Mouse (Mus musculus): ENCODE measurements at regions not wholly inside any gene's neighbourhood (a gene's known extent, or its start where the extent isn't known, plus 50 kb on each side); places are given as distances from the start of the nearest gene placed in this dataset.

DNA sequence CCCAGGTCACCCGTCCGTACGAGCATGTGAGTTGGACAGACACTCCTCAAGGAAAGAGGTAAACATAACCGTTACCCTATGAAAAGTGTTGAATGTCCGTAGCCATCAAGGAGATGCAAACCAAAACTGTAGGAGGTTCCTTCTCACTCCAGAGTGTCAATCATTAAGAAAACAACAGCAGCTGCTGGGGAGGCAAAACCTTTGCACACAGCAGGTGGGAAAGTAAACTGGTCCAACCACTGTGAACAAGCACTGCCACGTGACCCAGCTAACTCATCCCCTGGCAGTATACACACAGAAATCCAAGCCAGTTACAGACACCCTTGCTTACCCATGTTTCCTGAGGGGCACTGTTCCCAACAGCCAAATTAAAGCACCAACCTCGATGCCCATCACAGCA, 54.7 kb upstream of the Irx5 start:
- Histone ChIP-seq H3K9me3 (replicated peaks; ENCODE audit: control insufficient read depth, low read length, poor library complexity, severe bottlenecking) (peaks cover 8% of the 10 kb centered on the region), H3K4me2 (ENCODE audit: low read length) (no peak overlapping the region), H3K4me1 (ENCODE audit: control insufficient read depth, insufficient read depth, low read length) (no peaks in the 10 kb centered on the region), H3K4me3 (ENCODE audit: low read depth, low read length) (no peak overlapping the region), H3K27ac (ENCODE audit: low read length) (no peak overlapping the region), H3K27me3 (ENCODE audit: control insufficient read depth, insufficient read depth, low read depth, low read length) (no peaks in the 10 kb centered on the region), H3K36me3 (ENCODE audit: control insufficient read depth, insufficient read depth, low read length) (no peaks in the 10 kb centered on the region), H3K9ac (ENCODE audit: low read depth, low read length) (no peak overlapping the region)
- no peak for ATAC-seq
- WGBS: 85% methylated on average over 7 of the region's 7 CpGs

DNA sequence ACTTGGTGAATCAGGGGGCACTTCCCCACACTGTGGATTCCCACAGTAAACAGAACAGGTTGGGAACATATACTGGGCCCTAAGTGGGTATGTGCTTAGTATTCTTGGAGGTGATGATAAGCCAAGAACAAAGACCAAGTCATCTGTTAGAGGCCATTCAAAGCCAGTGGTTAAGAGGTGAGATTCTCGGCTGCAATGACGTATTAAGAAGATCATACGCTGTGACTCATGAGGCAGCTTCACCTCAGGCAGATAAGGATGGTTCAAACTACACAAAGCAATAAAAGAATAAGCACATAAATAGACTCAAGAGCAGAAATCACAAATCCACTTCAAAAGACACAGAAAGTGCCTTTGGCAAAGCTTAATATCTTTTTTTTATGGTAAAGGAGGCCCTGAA, 56.4 kb upstream of the Irx5 start:
- H3K27me3 ChIP-seq (ENCODE audit: control insufficient read depth, insufficient read depth, low read depth, low read length): no peaks in the 10 kb centered on the region
- H3K9ac ChIP-seq (ENCODE audit: low read depth, low read length): no peak overlapping the region
- H3K36me3 ChIP-seq (ENCODE audit: control insufficient read depth, insufficient read depth, low read length): no peaks in the 10 kb centered on the region
- no peak overlapping the region for H3K27ac ChIP-seq (ENCODE audit: low read length)
- H3K4me2 ChIP-seq (ENCODE audit: low read length): no peak overlapping the region
- H3K4me1 ChIP-seq (ENCODE audit: control insufficient read depth, insufficient read depth, low read length): no peaks in the 10 kb centered on the region
- peaks cover 8% of the 10 kb centered on the region for H3K9me3 ChIP-seq (replicated peaks; ENCODE audit: control insufficient read depth, low read length, poor library complexity, severe bottlenecking)
- ATAC-seq: no peak
- no peak overlapping the region for H3K4me3 ChIP-seq (ENCODE audit: low read depth, low read length)
- 93% methylated on average over 3 of the region's 3 CpGs for WGBS

DNA sequence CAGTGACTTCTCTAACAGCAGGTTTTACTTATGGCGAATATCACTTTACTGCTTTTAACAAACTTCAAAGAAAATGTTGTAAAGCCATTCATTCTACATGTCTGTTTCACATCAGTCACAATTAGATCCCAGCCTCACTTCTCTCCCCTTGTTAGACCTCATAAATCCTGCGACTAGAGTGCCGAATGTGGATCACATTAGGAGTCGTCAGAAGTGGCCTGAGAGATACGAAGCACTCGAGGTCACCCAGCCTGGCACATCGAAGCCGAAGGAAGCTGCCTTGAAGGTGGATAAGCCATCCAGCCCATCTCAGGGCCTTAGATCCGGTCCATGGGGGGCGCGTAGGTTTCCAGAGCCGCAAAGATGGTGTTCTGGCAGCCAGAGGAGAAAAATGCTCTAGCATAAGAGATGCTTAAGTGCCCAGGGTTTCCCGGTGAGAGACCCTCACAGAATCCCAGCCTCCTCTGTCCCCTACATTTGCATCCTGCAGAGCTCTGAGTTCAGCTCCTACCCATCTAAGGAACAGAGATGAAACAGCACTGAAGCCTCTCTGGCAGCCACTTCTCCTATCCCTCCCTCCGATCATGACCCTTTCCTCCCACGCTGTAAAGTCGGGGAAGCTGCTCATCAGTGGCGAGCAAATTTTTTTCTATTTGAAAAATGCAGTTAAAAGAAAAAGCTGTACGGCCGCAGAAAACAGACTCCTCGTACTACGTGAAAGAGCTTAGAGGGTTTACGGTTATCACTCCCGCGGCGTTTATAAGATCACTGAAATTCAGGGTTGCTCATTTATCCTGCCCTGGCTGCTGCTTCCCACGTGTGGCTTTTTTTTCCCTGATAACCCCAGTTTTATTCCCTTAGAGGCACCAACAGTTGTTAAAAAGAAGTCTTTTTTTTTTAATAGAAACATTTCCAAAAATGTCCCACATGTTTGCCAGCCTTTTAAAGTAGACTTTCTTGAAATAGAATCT, 70.3 kb upstream of the Irx5 start:
- H3K27me3 ChIP-seq (ENCODE audit: control insufficient read depth, insufficient read depth, low read depth, low read length): no peaks in the 10 kb centered on the region
- no peaks in the 10 kb centered on the region for H3K36me3 ChIP-seq (ENCODE audit: control insufficient read depth, insufficient read depth, low read length)
- WGBS: 65% methylated on average over 26 of the region's 26 CpGs
- no peak overlapping the region for H3K27ac ChIP-seq (ENCODE audit: low read length)
- ATAC-seq: no peak
- H3K4me2 ChIP-seq (ENCODE audit: low read length): no peak overlapping the region
- H3K4me1 ChIP-seq (ENCODE audit: control insufficient read depth, insufficient read depth, low read length): no peaks in the 10 kb centered on the region
- H3K4me3 ChIP-seq (ENCODE audit: low read depth, low read length): no peak overlapping the region
- no peaks in the 10 kb centered on the region for H3K9me3 ChIP-seq (replicated peaks; ENCODE audit: control insufficient read depth, low read length, poor library complexity, severe bottlenecking)
- H3K9ac ChIP-seq (ENCODE audit: low read depth, low read length): no peak overlapping the region

DNA sequence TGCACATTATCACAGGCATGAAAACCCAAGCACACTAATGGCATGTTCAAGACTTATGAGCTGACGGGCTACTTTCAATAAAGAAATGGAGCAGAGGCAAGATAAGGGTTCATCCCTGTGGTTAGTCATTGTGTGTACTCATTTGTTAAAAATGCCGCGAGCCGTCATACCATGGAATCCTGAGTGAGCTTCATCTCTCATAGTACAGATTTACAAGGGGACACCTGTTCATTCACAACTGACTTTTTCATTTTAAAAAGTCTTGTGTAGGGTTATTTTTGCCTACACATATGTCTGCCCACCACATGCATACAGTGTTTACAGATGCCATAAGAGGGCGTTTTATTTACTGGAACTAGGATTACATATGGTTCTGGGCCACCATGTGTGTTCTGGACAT, 81.7 kb upstream of the Irx5 start:
- H3K27me3 ChIP-seq (ENCODE audit: control insufficient read depth, insufficient read depth, low read depth, low read length): no peaks in the 10 kb centered on the region
- 93% methylated on average over 5 of the region's 5 CpGs for WGBS
- no peak overlapping the region for H3K9ac ChIP-seq (ENCODE audit: low read depth, low read length)
- no peak for ATAC-seq
- H3K4me3 ChIP-seq (ENCODE audit: low read depth, low read length): no peak overlapping the region
- no peak overlapping the region for H3K27ac ChIP-seq (ENCODE audit: low read length)
- no peaks in the 10 kb centered on the region for H3K36me3 ChIP-seq (ENCODE audit: control insufficient read depth, insufficient read depth, low read length)
- no peaks in the 10 kb centered on the region for H3K9me3 ChIP-seq (replicated peaks; ENCODE audit: control insufficient read depth, low read length, poor library complexity, severe bottlenecking)
- H3K4me1 ChIP-seq (ENCODE audit: control insufficient read depth, insufficient read depth, low read length): no peaks in the 10 kb centered on the region
- H3K4me2 ChIP-seq (ENCODE audit: low read length): no peak overlapping the region

- Histone ChIP-seq H3K9me3 (replicated peaks; ENCODE audit: control insufficient read depth, low read length, poor library complexity, severe bottlenecking) (no peaks in the 10 kb centered on the region), H3K4me2 (ENCODE audit: low read length) (no peak overlapping the region), H3K27ac (ENCODE audit: low read length) (no peak overlapping the region), H3K9ac (ENCODE audit: low read depth, low read length) (no peak overlapping the region), H3K27me3 (ENCODE audit: control insufficient read depth, insufficient read depth, low read depth, low read length) (no peaks in the 10 kb centered on the region), H3K4me3 (ENCODE audit: low read depth, low read length) (no peak overlapping the region), H3K36me3 (ENCODE audit: control insufficient read depth, insufficient read depth, low read length) (no peaks in the 10 kb centered on the region), H3K4me1 (ENCODE audit: control insufficient read depth, insufficient read depth, low read length) (no peaks in the 10 kb centered on the region)
- WGBS: 94% methylated on average over 1 of the region's 1 CpGs
- no peak for ATAC-seq
Measured at GRCm38 (mm10) chr8:92272726-92273125, 84.7 kb upstream of the Irx5 start.

- Histone ChIP-seq H3K27ac (ENCODE audit: low read length) (no peak overlapping the region), H3K4me2 (ENCODE audit: low read length) (no peak overlapping the region), H3K4me1 (ENCODE audit: control insufficient read depth, insufficient read depth, low read length) (no peaks in the 10 kb centered on the region), H3K9me3 (replicated peaks; ENCODE audit: control insufficient read depth, low read length, poor library complexity, severe bottlenecking) (no peaks in the 10 kb centered on the region), H3K36me3 (ENCODE audit: control insufficient read depth, insufficient read depth, low read length) (no peaks in the 10 kb centered on the region), H3K9ac (ENCODE audit: low read depth, low read length) (no peak overlapping the region), H3K4me3 (ENCODE audit: low read depth, low read length) (no peak overlapping the region), H3K27me3 (ENCODE audit: control insufficient read depth, insufficient read depth, low read depth, low read length) (no peaks in the 10 kb centered on the region)
- WGBS: 80% methylated on average over 5 of the region's 5 CpGs
- no peak for ATAC-seq
Measured at GRCm38 (mm10) chr8:92272073-92272472, 85.4 kb upstream of the Irx5 start.

DNA sequence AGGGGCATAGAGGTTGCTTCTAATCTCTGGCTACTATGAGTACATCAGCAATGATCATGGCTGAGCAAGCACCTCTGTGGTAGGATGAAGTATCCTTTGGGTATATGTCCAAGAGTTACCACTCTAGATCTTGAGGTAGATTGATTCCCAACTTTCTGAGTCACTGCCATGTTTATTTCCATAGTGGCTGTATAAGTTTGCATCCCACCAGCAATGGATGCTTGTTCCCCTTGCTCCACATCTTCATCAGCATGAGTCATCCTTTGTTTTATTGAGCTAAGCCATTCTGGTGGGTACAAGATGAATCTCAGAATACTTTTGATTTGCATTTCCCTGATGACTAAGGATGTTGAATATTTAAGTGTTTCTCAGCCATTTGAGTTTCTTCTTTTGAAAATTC, 86.8 kb upstream of the Irx5 start:
- Histone ChIP-seq H3K36me3 (ENCODE audit: control insufficient read depth, insufficient read depth, low read length) (no peaks in the 10 kb centered on the region), H3K4me3 (ENCODE audit: low read depth, low read length) (no peak overlapping the region), H3K27me3 (ENCODE audit: control insufficient read depth, insufficient read depth, low read depth, low read length) (no peaks in the 10 kb centered on the region), H3K9ac (ENCODE audit: low read depth, low read length) (no peak overlapping the region), H3K27ac (ENCODE audit: low read length) (no peak overlapping the region), H3K4me2 (ENCODE audit: low read length) (no peak overlapping the region), H3K4me1 (ENCODE audit: control insufficient read depth, insufficient read depth, low read length) (peaks cover 2% of the 10 kb centered on the region; the same call in 1 of the 2 replicates), H3K9me3 (replicated peaks; ENCODE audit: control insufficient read depth, low read length, poor library complexity, severe bottlenecking) (no peaks in the 10 kb centered on the region)
- no peak for ATAC-seq

DNA sequence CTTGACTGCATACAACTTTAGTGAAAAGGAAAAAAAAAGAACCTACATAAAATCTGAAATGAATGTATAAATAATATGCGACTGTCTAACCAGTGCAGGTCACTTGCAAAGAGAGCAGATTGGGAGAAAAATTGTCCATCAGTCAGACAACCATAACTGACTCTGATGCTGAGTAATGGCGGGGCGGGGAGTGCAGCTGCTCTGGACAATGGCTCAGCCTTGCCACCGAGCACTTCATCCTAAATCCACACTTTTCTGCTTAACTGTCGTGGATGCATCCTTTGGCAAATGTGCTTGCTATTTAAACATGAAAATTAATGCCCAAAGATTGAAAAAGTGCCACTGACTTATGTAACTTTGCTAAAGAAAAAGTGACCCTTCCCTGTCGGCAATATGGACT, 90.0 kb upstream of the Irx5 start:
- no peaks in the 10 kb centered on the region for H3K36me3 ChIP-seq (ENCODE audit: control insufficient read depth, insufficient read depth, low read length)
- 73% methylated on average over 6 of the region's 6 CpGs for WGBS
- no peak for ATAC-seq
- H3K27me3 ChIP-seq (ENCODE audit: control insufficient read depth, insufficient read depth, low read depth, low read length): no peaks in the 10 kb centered on the region
- H3K9ac ChIP-seq (ENCODE audit: low read depth, low read length): no peak overlapping the region
- H3K4me3 ChIP-seq (ENCODE audit: low read depth, low read length): no peak overlapping the region
- peaks cover 2% of the 10 kb centered on the region; the same call in 1 of the 2 replicates for H3K4me1 ChIP-seq (ENCODE audit: control insufficient read depth, insufficient read depth, low read length)
- no peak overlapping the region for H3K4me2 ChIP-seq (ENCODE audit: low read length)
- no peaks in the 10 kb centered on the region for H3K9me3 ChIP-seq (replicated peaks; ENCODE audit: control insufficient read depth, low read length, poor library complexity, severe bottlenecking)
- H3K27ac ChIP-seq (ENCODE audit: low read length): no peak overlapping the region

- WGBS: 54% methylated on average over 8 of the region's 8 CpGs
- Histone ChIP-seq H3K4me1 (ENCODE audit: control insufficient read depth, insufficient read depth, low read length) (no peaks in the 10 kb centered on the region), H3K9ac (ENCODE audit: low read depth, low read length) (no peak overlapping the region), H3K9me3 (replicated peaks; ENCODE audit: control insufficient read depth, low read length, poor library complexity, severe bottlenecking) (no peaks in the 10 kb centered on the region), H3K4me2 (ENCODE audit: low read length) (no peak overlapping the region), H3K27ac (ENCODE audit: low read length) (no peak overlapping the region), H3K27me3 (ENCODE audit: control insufficient read depth, insufficient read depth, low read depth, low read length) (no peaks in the 10 kb centered on the region), H3K36me3 (ENCODE audit: control insufficient read depth, insufficient read depth, low read length) (no peaks in the 10 kb centered on the region), H3K4me3 (ENCODE audit: low read depth, low read length) (no peak overlapping the region)
- no peak for ATAC-seq
Measured at GRCm38 (mm10) chr8:92260056-92260455, 97.4 kb upstream of the Irx5 start.

Data from midbrain, embryonic 16.5 days (tissue).